Mouse (Mus musculus): ENCODE measurements around the gene Samd7.

- TF ChIP-seq CTCF (IDR thresholded peaks at IDR 0.05) = no peak
- TF ChIP-seq EP300 (IDR thresholded peaks at IDR 0.05) = no peak
Observed at GRCm38 (mm10) chr3:30746006-30746405, at the start of gene Samd7.

Data from lung, postnatal 0 days (tissue).